Mouse (Mus musculus) kidney, postnatal 14 days (tissue): ENCODE measurements around the gene Hcar1.

Source experiments
- DNase-seq: peaks from one replicate; pipeline ENCODE4 v3.0.0; 2022; ENCODE audit warnings: mixed read lengths

Gene Hcar1

GRCm38 (mm10) chr5:123879928-123880327 is at the start of gene Hcar1:
Hcar1 (minus strand) TSS chr5:123880020.
- DNase-seq = peak; percentile 50

- no peak for DNase-seq
Measured at GRCm38 (mm10) chr5:123927118-123927517, 47.3 kb upstream of the Hcar1 start, which contains the start of gene Gm43518. Gm43518 (plus strand) TSS chr5:123927418.

- DNase-seq = no peak
Measured at GRCm38 (mm10) chr5:123922112-123922511, 42.3 kb upstream of the Hcar1 start.

- no peak for DNase-seq
Measured at GRCm38 (mm10) chr5:123914852-123915251, 35.0 kb upstream of the Hcar1 start.

GRCm38 (mm10) chr5:123907631-123907977 is 27.8 kb upstream of the Hcar1 start:
- DNase-seq = no peak

GRCm38 (mm10) chr5:123906976-123907630 is 27.3 kb upstream of the Hcar1 start, which contains the start of gene Denr:
Denr (plus strand) TSS chr5:123907175.
- peak; percentile 99 for DNase-seq

GRCm38 (mm10) chr5:123906146-123906975 is 26.5 kb upstream of the Hcar1 start:
- no peak for DNase-seq

- no peak for DNase-seq
Measured at GRCm38 (mm10) chr5:123904059-123904672, 24.3 kb upstream of the Hcar1 start.

GRCm38 (mm10) chr5:123897352-123897751 is 17.5 kb upstream of the Hcar1 start:
- no peak for DNase-seq

GRCm38 (mm10) chr5:123896395-123896794 is 16.6 kb upstream of the Hcar1 start:
- DNase-seq = no peak

- DNase-seq = no peak
Measured at GRCm38 (mm10) chr5:123893520-123893919, 13.7 kb upstream of the Hcar1 start.

GRCm38 (mm10) chr5:123891669-123892068 is 11.8 kb upstream of the Hcar1 start:
- DNase-seq = peak; percentile 35

- no peak for DNase-seq
Measured at GRCm38 (mm10) chr5:123890987-123891386, 11.2 kb upstream of the Hcar1 start.

- no peak for DNase-seq
Measured at GRCm38 (mm10) chr5:123890312-123890711, 10.5 kb upstream of the Hcar1 start.

- DNase-seq = no peak
Measured at GRCm38 (mm10) chr5:123886365-123886764, 6.5 kb upstream of the Hcar1 start.

- no peak for DNase-seq
Measured at GRCm38 (mm10) chr5:123884332-123884731, 4.5 kb upstream of the Hcar1 start.

- no peak for DNase-seq
Measured at GRCm38 (mm10) chr5:123883891-123884290, 4.1 kb upstream of the Hcar1 start.

GRCm38 (mm10) chr5:123880778-123881177 is 958 bp upstream of the Hcar1 start:
- DNase-seq = no peak

GRCm38 (mm10) chr5:123878056-123878455 is 1.8 kb downstream of the Hcar1 start:
- peak; percentile 29 for DNase-seq

GRCm38 (mm10) chr5:123874177-123874576 is 5.6 kb downstream of the Hcar1 start:
- no peak for DNase-seq

GRCm38 (mm10) chr5:123869615-123870014 is 10.2 kb downstream of the Hcar1 start:
- DNase-seq = no peak

- DNase-seq = no peak
Measured at GRCm38 (mm10) chr5:123866457-123866856, 13.4 kb downstream of the Hcar1 start.

- no peak for DNase-seq
Measured at GRCm38 (mm10) chr5:123865365-123865764, 14.5 kb downstream of the Hcar1 start, which contains the start of gene Hcar2. Hcar2 (minus strand) TSS chr5:123865499.

- DNase-seq = no peak
Measured at GRCm38 (mm10) chr5:123863934-123864333, 15.9 kb downstream of the Hcar1 start.
